Mouse (Mus musculus) kidney, postnatal 0 days (tissue): Measurements from ENCODE around the gene Surf6. TPM values are rescaled to one million over a fixed set of nuclear protein-coding genes. Genes with fewer than 3 reads are reported as not detected.

ENCODE experiments used
- ATAC-seq: fragments of 200-750 bp; cut with Nextera tagmentation; replicated peaks from 2 replicates; pipeline ENCODE4 v1.8.0; 2017; ENCODE audit warnings: low read depth, moderate number of reproducible peaks, moderate TSS enrichment, moderate library complexity; ENCODE audit not compliant: low FRiP score
- DNase-seq: peaks from one replicate; pipeline ENCODE4 v3.0.0-alpha.2; 2016; ENCODE audit warnings: low spot score
- H3K27ac ChIP-seq: fragments of 300-500 bp; sonication (generic); 2 replicates; pipeline ENCODE4 v1.5.1; 2014; ENCODE audit warnings: mild to moderate bottlenecking
- H3K27me3 ChIP-seq: fragments of 300-500 bp; sonication (generic); 2 replicates; pipeline ENCODE4 v1.6.1; 2014; ENCODE audit warnings: low read length, mixed read lengths; ENCODE audit not compliant: insufficient read depth
- H3K36me3 ChIP-seq: fragments of 300-500 bp; sonication (generic); 2 replicates; pipeline ENCODE4 v1.6.1; 2014; ENCODE audit warnings: low read length, mixed read lengths; ENCODE audit not compliant: insufficient read depth
- H3K4me1 ChIP-seq: fragments of 300-500 bp; sonication (generic); replicated peaks from 2 replicates; pipeline ENCODE4 v1.6.1; 2014; ENCODE audit warnings: antibody characterized with exemption, low read length, mixed read lengths; ENCODE audit not compliant: insufficient read depth
- H3K4me2 ChIP-seq: fragments of 300-500 bp; sonication (generic); 2 replicates; pipeline ENCODE4 v1.6.1; 2014; ENCODE audit warnings: mild to moderate bottlenecking, low read length, moderate library complexity, mixed read lengths
- H3K4me3 ChIP-seq: fragments of 300-500 bp; sonication (generic); replicated peaks from 2 replicates; pipeline ENCODE4 v1.5.1; 2014; ENCODE audit warnings: low read depth, low read length
- H3K9ac ChIP-seq: fragments of 300-500 bp; sonication (generic); 2 replicates; pipeline ENCODE4 v1.6.1; 2014; ENCODE audit warnings: low read depth, low read length
- H3K9me3 ChIP-seq: fragments of 300-500 bp; sonication (generic); replicated peaks from 2 replicates; pipeline ENCODE4 v1.6.1; 2016; ENCODE audit warnings: low read length, inconsistent platforms, mixed read lengths
- CTCF ChIP-seq: IDR thresholded peaks from 2 replicates; pipeline ENCODE4 v1.5.1; 2016; ENCODE audit warnings: antibody characterized with exemption, low read depth, mild to moderate bottlenecking, moderate library complexity
- WGBS: fragments of 180-500 bp; shearing (Covaris S2); extraction: QIAGEN DNeasy Blood & Tissue Kit; methylation state at CpG from one replicate; pipeline ENCODE4 v1.1.7; 2014; 5-methylcytosine and 5-hydroxymethylcytosine counted together
- polyA plus RNA-seq: library from polyadenylated mRNA; unstranded; fragments of >200 nt; fragmentation: Nextera tagmentation; extraction: Ambion mirVana; gene quantifications from 2 replicates; pipeline ENCODE4 v1.2.1, GENCODE M21; 2015

The Surf6 gene
- polyA plus RNA-seq, 1 experiment from 2014 or later, result 19.6 TPM

DNA sequence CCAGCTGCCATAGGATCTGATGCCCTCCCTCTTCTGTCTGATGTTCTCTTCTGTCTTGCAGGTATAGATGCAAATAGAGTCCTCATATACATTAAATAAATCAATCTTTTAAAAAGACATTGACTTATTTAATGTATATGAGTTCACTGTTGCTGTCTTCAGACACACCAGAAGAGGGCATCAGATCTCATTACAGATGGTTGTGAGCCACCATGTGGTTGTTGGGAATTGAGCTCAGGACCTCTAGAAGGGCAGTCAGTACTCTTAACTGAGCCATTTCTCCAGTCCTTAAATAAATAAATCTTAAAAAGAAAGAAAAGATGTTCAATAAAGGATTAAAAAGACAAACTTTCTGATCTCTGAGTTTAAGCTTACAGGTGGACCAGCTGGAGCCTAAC, 6.7 kb upstream of the Surf6 start:
- Histone ChIP-seq H3K36me3 (peaks cover 49% of the 10 kb centered on the region), H3K27ac (peak overlapping the region; percentile 95; the same call in 1 of the 2 replicates), H3K4me2 (peak overlapping the region; percentile 70)

DNA sequence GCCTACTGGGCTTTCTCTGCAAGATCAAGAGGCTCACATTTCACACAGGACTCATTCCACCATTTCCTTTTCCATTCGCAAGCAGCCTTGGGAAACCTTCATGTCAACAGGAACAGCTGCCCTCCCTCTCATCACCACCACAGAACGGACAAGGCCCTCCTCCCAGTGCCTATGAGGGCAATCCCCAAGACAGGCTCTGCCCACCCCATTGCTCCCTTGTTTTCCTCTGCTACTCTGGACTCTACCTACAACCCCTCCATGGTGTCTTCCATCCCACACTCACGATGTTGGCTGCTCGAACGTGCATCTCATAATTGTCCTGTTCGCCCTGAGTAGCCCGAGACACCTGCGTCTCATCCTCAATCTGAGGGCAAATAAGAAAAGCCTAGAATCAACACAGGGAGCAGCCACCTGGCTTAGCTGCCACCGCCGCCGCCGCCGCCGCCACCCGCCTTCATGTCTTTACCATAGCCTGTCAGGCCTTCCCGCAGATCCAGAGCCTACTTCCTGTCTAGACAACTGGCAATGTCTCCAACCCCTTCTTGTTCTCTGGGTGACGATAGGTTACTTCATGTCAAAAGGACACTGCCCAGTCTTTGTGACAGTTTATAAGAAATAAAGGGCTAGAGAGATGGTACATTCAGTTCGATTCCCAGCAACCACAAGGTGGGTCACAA, 6.2 kb upstream of the Surf6 start:
- no peak overlapping the region for H3K27ac ChIP-seq
- peaks cover 19% of the 10 kb centered on the region; the same call in 1 of the 2 replicates for H3K4me1 ChIP-seq
- H3K4me3 ChIP-seq, result peak overlapping the region; percentile 87; the same call in 1 of the 2 replicates
- no peak for TF ChIP-seq CTCF
- H3K9ac ChIP-seq, result peak overlapping the region; percentile 28; the same call in 1 of the 2 replicates
- H3K9me3 ChIP-seq, result no peaks in the 10 kb centered on the region
- H3K4me2 ChIP-seq, result peak overlapping the region; percentile 70
- H3K36me3 ChIP-seq, result peaks cover 46% of the 10 kb centered on the region
- no peak for ATAC-seq
- DNase-seq, result no peak
- H3K27me3 ChIP-seq, result no peaks in the 10 kb centered on the region
- 75% methylated on average over 18 of the region's 18 CpGs for WGBS

More for the DNA sequence above, 6.7 kb upstream of the Surf6 start:
- peak; percentile 56 for TF ChIP-seq CTCF
- peaks cover 19% of the 10 kb centered on the region; the same call in 1 of the 2 replicates for H3K4me1 ChIP-seq
- no peaks in the 10 kb centered on the region for H3K27me3 ChIP-seq
- no peaks in the 10 kb centered on the region for H3K9me3 ChIP-seq
- ATAC-seq, result no peak
- peak overlapping the region; percentile 91 for H3K9ac ChIP-seq
- no peak for DNase-seq
- H3K4me3 ChIP-seq, result peak overlapping the region; percentile 87

DNA sequence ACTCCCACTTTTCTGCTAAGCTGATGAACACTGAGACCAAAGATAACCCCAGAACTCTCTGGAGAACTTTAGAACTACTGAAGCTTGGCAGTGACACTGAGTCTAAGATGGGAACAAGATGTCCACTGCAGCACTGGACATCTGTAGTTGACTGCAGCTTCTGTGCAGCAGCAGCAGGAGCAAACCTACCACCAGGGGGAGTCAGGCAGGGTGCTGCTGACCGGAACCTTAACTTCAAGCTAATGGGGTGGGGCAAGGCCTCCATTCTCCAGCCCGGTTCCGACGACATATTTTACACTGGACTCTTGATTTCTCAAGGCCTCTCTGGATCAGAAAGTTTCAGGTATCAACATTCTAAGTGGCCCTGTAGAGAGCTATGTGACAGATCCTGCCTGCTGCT, 4.4 kb upstream of the Surf6 start:
- peak; percentile 83 for DNase-seq
- no peak overlapping the region for H3K27ac ChIP-seq
- ATAC-seq, result no peak
- H3K36me3 ChIP-seq, result peaks cover 31% of the 10 kb centered on the region
- H3K4me2 ChIP-seq, result no peak overlapping the region
- no peaks in the 10 kb centered on the region for H3K9me3 ChIP-seq
- 38% methylated on average over 4 of the region's 4 CpGs for WGBS
- H3K4me1 ChIP-seq, result peaks cover 21% of the 10 kb centered on the region; the same call in 1 of the 2 replicates
- H3K27me3 ChIP-seq, result no peaks in the 10 kb centered on the region
- TF ChIP-seq CTCF, result peak; percentile 80
- no peak overlapping the region for H3K4me3 ChIP-seq
- no peak overlapping the region for H3K9ac ChIP-seq

DNA sequence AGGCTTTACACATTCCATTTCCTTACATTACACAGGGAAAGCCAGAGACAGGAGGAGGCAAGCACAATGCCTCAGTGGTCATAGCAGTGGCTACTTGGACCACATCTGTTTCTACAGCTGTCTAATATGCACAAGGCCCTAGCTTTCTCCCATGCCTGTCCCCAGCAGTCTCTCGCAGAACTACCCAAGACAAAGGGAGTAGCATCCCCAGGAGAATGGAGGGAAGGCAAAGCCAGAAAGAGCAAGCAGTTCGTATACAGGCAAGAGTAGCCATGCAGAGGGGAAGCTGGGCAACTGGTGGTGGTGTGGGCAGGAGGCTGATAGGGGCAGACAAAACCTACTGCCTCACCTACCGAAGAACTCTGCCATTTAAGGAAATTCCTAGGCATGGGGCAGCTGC, 3.8 kb upstream of the Surf6 start:
- H3K36me3 ChIP-seq, result peaks cover 31% of the 10 kb centered on the region
- no peak overlapping the region for H3K9ac ChIP-seq
- H3K27ac ChIP-seq, result no peak overlapping the region
- WGBS, result 94% methylated on average over 3 of the region's 3 CpGs
- DNase-seq, result no peak
- no peaks in the 10 kb centered on the region for H3K27me3 ChIP-seq
- no peaks in the 10 kb centered on the region for H3K9me3 ChIP-seq
- no peak overlapping the region for H3K4me2 ChIP-seq
- no peak for ATAC-seq
- peaks cover 20% of the 10 kb centered on the region; the same call in 1 of the 2 replicates for H3K4me1 ChIP-seq
- TF ChIP-seq CTCF, result no peak
- no peak overlapping the region for H3K4me3 ChIP-seq

DNA sequence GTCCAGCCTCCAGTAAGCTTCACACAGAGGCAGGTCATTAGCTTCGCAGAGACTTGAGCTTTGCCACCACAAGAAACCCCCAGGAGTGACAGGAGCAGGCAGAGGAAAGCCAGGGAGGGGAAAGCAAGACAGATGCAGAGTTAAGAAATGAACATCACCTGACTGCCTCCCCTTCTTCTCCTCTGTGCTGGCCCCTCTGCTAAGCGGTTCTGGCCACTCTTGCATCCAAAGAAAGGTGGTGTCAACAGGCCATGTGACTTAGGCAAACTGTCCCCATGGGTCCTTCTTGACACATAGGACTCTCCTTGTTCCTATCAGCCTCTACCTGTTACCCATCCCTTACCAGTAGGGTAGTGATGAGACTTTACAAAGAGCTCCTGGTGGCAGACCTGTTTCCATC, 3.3 kb upstream of the Surf6 start:
- no peak overlapping the region for H3K27ac ChIP-seq
- peaks cover 31% of the 10 kb centered on the region for H3K36me3 ChIP-seq
- H3K4me2 ChIP-seq, result no peak overlapping the region
- peaks cover 20% of the 10 kb centered on the region; the same call in 1 of the 2 replicates for H3K4me1 ChIP-seq
- no peak overlapping the region for H3K4me3 ChIP-seq
- TF ChIP-seq CTCF, result no peak
- ATAC-seq (no peak), DNase-seq (no peak)
- H3K27me3 ChIP-seq, result no peaks in the 10 kb centered on the region
- H3K9ac ChIP-seq, result no peak overlapping the region
- WGBS, result 95% methylated on average over 2 of the region's 2 CpGs
- H3K9me3 ChIP-seq, result no peaks in the 10 kb centered on the region

DNA sequence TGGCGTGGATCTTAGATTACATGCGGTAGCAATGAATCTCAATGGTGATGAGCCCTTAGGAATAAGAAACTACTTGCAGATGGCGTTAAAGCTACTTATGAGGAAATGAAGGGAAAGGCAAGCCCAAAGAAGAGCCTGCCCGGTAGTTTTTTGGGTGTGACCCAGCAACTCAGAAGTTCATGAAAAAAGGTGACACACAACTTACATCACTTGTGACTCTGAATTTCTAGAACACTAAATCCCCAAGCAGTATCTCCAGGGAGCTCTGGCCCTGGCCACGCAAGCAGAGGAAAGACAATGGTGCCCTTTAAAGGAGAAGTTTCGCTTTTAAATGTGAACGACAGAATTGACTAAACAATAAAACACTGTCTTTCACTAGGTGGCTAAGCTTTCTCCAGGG, 632 bp upstream of the Surf6 start:
- H3K4me2 ChIP-seq, result peak overlapping the region; percentile 73
- H3K4me1 ChIP-seq, result peaks cover 9% of the 10 kb centered on the region; the same call in 1 of the 2 replicates
- H3K27ac ChIP-seq, result peak overlapping the region; percentile 84
- H3K27me3 ChIP-seq, result no peaks in the 10 kb centered on the region
- H3K9ac ChIP-seq, result peak overlapping the region; percentile 71
- 9% methylated on average over 7 of the region's 7 CpGs for WGBS
- DNase-seq, result no peak
- peaks cover 42% of the 10 kb centered on the region for H3K36me3 ChIP-seq
- TF ChIP-seq CTCF, result no peak
- peak overlapping the region; percentile 67 for H3K4me3 ChIP-seq
- no peaks in the 10 kb centered on the region for H3K9me3 ChIP-seq
- no peak for ATAC-seq
